Mouse (Mus musculus): ENCODE results near the gene Tbcd.

Tbcd gene

GRCm38 (mm10) chr11:121475699-121476415 is 24.1 kb downstream of the Tbcd start:
- peak; percentile 74 for DNase-seq (ENCODE audit: low spot score)

DNA sequence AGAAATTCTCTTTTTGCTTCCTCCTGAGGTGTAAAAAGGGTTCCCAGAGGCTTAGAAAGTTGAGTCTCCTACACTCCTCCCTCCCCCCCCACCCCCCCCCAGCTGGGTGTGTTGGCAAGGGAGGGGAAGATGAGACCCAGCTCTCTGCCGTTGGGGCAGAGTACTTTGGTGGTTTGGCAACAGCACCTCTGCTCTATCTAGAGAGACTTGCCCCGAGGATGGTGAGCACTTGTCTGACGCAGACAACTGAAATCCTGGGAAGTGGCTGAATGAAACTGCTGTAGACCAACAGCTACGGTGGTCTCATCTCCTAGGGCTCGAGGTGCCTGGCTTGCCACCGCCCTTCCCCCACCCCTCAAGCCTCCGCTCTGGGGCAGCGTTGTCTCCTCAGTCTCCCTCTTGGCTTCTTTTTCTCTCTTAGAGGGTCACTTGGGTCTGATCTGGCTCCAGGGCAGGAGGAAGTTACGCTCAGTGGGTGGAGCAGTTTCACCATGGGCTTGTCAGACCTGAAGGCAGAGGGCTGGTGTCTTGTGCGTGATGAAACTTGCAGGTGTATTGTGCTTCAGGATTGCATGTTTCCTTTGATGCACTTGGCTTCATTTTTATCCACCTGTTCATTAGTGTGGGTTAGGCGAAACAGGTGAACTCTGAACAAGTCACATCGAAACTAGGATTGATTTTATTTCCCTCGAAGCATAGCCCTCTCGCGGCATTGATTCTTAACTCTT is 27.9 kb downstream of the Tbcd start:
- DNase-seq (ENCODE audit: low spot score), result no peak

GRCm38 (mm10) chr11:121481129-121481528 is 29.4 kb downstream of the Tbcd start:
- no peak for DNase-seq (ENCODE audit: low spot score)

DNA sequence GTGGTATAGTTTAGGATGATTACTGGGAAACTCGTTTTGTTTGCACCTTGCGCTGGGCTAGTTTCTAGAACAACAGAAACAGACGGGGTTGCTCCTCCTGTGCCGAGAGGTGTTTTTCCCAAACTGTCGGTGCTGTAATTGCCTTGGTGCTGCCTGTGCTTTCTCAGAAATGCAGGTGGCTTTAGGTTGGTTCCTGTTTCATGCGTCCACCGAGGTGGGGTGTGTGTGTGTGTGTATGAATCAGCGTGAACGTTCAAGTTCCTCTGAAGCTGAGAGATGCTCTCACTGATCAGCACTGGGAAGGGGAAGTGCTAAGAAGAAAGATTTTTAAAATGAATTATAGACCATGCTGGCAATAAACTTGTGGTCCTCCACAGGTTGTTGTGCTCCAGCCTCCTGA is 34.1 kb downstream of the Tbcd start:
- DNase-seq (ENCODE audit: low spot score), result peak; percentile 7

- DNase-seq (ENCODE audit: low spot score), result no peak
Measured at GRCm38 (mm10) chr11:121490651-121491050, 38.9 kb downstream of the Tbcd start.

- no peak for DNase-seq (ENCODE audit: low spot score)
Measured at GRCm38 (mm10) chr11:121500595-121500994, 48.8 kb downstream of the Tbcd start.

- DNase-seq (ENCODE audit: low spot score), result no peak
Measured at GRCm38 (mm10) chr11:121501525-121501924, 49.8 kb downstream of the Tbcd start.

- DNase-seq (ENCODE audit: low spot score), result no peak
Measured at GRCm38 (mm10) chr11:121502000-121502860, 50.5 kb downstream of the Tbcd start.

GRCm38 (mm10) chr11:121508478-121508877 is 56.7 kb downstream of the Tbcd start:
- DNase-seq (ENCODE audit: low spot score), result no peak

DNA sequence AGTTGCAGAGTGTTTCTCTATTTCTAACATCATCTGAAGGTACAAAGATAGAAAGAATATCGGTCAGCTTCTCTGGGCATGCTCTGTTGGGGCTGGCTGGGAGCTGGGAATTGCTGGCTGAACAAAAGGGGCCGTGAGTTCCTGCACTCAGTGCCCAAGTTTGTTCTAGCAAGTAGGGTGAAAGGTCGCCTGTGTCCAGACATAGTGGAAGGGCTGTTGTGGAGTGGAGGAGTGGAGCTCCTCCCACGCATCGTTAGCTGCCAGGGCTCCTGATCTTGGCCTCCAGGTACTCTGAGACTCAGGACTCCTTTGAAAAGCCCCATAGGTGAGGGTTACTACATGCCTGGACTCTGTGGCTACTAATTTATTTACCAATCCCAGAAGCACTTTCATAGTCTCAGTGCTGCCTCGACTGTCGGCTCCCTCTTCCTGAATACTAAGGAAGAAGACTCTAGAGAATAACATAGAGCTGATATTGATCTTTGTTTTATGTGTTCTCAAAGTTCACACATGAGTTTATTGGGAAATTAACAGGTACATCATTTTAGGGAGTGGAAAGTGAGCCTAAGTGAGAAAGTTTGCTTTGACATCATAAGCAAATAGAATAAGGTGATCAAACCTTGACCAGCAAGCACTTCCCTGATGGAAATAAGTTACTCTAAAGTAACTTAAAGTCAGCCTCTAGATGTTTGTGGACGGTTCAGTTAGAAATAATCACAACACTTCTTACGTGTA is 58.9 kb downstream of the Tbcd start:
- DNase-seq (ENCODE audit: low spot score), result no peak

- no peak for DNase-seq (ENCODE audit: low spot score)
Measured at GRCm38 (mm10) chr11:121512896-121513572, 61.3 kb downstream of the Tbcd start.

GRCm38 (mm10) chr11:121515996-121516395 is 64.2 kb downstream of the Tbcd start:
- no peak for DNase-seq (ENCODE audit: low spot score)

DNA sequence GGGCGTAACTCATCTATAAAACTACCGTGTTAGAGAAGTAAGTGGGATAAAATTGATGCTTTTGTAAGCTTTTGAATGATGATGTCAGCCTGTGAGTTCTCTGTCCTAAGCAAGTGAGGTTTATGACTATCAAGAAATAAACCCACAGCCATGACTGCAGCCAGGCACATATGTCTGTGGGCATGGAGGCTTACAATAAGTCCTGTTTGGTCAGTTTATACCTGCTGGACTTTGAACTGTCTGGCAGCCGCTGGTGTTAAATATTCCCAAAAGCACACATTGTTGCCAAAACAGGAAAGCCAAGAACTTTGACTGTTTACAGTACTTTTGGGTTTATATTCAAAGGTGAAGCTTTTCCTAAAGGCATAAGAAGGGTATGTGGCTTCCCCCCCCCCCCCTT is 65.2 kb downstream of the Tbcd start:
- no peak for DNase-seq (ENCODE audit: low spot score)

DNA sequence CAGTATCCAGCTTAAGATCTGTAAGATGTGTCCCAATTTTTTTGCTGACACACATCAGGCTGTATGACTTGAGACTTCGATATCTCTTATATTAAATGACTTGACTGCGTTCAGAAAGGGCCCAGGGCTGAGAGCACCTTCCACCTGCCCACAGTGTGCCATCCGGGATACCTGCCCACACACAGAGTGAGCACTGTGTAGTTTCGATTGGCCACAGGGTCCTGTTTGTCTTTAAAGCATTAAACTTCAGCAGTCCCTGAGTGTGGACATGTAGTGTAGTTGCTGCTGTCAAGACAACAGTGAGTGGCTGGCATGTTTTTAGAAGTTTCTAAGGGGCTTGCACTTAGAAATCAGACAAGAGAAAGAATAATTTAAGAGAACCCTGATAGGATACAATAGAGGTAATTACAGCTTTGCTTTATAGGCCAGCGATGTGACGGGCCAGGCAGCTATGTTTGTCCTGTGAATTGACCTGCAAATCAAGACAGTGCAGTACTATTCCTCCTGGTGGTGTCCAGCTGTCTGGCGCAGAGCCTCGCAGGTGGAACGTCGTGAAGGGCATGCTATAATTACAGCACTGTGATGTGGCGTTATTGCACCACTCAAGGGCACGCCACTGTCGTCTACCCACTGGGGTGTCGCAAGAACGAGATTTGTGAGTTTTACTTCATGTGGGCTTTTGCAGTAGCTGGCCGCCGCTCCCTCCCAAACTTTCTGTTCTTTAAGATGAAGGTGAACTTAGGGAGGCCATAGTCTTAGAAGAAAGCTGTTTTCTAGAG is 66.1 kb downstream of the Tbcd start:
- peak; percentile 51 for DNase-seq (ENCODE audit: low spot score)

DNA sequence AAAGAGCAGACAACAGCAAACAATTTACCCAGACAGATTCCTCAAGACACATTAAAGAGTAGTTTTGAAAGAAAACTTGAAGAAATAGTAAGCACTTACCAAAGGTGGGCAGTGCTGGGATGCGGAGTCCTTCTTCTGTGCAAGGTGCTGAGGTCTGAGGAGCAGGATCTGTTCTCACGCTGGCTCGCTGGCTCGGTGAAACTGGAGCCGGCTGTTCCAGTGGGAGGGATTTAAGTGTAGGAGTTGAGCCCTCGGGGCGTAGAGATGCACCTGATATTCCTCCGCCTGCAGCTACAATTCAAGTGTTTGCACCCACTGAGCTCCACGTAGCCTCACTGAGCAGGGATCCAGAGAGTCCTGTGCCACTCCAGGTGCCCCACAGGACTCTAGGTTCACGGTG is 67.4 kb downstream of the Tbcd start, which contains the start of gene Zfp750:
Zfp750 (minus strand) TSS at position 203 of the 400 bp plus-strand sequence.
- peak; percentile 10 for DNase-seq (ENCODE audit: low spot score)

DNA sequence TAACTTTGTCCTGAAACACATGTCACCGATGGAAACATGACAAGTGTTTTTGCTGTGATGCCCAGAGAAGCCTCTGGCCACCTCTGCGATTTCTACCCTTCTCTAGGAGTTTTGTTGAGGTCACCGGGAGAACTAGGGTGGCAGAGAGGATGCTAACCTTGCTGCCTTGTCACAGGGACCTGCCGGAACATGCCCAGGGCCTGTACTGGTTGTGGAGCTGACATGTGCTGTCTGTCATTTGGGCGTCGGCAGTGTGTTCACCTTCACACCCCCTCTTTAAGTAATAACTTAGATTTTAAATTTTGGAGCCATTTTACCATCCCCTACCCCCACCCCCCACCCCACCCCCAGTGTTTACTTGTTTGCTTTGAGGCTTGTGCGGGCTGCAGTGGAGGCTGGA is 68.0 kb downstream of the Tbcd start:
- DNase-seq (ENCODE audit: low spot score), result no peak

DNA sequence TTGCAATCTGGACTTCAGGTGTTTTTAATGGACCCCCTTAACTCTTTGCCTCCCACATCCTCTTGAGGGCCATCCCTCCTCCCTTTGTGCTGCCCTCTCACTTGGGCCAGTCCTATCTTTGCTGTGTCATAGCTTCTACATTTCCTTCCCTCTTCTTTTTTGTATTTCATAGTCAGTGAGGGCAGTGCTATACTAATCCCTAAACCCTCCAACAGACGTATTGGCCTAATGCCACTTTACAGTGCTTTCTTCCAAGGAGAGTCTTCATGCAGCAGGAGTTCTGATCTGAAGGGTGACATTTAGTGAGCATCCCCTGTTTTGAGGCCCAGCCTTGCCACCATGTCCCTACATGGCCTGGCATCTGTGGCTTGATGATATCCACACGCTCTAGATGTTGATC is 69.0 kb downstream of the Tbcd start:
- no peak for DNase-seq (ENCODE audit: low spot score)

GRCm38 (mm10) chr11:121522156-121522762 is 70.5 kb downstream of the Tbcd start:
- no peak for DNase-seq (ENCODE audit: low spot score)

DNA sequence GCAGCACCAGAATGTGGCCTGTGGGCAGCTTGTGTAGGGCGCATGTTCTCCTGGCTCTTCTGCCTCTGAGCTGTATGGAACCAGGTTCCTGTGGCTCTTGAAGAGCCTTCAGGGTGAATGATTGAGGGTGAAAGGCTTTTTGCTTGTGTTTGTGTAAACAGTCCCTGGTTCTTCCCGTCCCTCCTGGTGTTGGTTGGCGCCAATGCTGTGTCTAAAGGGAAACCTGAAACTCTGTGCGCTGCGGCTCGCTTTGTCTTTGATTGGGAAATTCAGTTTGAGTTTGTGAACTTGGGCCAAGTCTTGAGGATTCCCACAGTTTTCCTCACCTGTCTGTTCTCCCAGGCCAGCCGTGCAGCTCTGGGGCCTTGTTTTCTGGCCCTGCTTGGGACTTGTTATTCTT is 72.4 kb downstream of the Tbcd start:
- DNase-seq (ENCODE audit: low spot score), result peak; percentile 19

- DNase-seq (ENCODE audit: low spot score), result no peak
Measured at GRCm38 (mm10) chr11:121529747-121530146, 78.0 kb downstream of the Tbcd start.
